Mouse (Mus musculus) ZHBTc4 (cell line): ENCODE results near the gene Nemf.
A peak's percentile ranks its signal among the peaks of the same experiment; 100 is the strongest.
"Not testable (repeated sequence)": the region's sequence is repeated elsewhere in the genome, so short reads cannot be mapped to it uniquely, and the experiment has no call there.

ENCODE experiments used
- DNase-seq: peaks from one replicate; pipeline ENCODE4 v3.0.0-alpha.2; 2011; ENCODE audit warnings: low read depth, low spot score

Nemf gene

GRCm38 (mm10) chr12:69372731-69373331 is 15.9 kb upstream of the Nemf start:
- peak; percentile 50 for DNase-seq

GRCm38 (mm10) chr12:69371854-69372671 is 15.1 kb upstream of the Nemf start, which contains the start of the genes Arf6 and Gm9887:
TSS of gene Arf6 (plus strand) at chr12:69372150.
TSS of gene Gm9887 (minus strand) at chr12:69372458.
- DNase-seq: peak; percentile 99

- peak; percentile 89 for DNase-seq
Observed at GRCm38 (mm10) chr12:69371421-69371853, 14.5 kb upstream of the Nemf start.

DNA sequence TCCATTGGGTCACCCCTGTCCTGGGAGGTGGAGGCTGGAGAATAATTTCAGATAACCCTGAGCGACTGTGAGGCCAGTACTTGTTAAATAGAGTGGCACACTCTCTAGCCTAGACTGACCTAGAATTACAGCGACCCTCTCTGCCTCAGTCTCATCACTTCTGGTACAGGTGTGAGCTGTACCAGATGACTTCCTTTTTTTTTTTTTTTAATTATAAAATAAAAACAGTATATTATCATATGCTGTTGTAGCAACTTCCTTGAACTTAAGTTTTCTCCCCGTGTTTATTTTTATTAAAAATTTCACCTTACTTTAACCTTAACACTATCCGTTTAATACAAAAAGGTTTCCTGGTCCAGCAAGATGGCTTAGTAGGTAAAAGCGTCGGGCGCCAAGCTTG is 14.0 kb upstream of the Nemf start:
- DNase-seq: no peak

- DNase-seq: no peak
Observed at GRCm38 (mm10) chr12:69367557-69367956, 10.6 kb upstream of the Nemf start.

DNA sequence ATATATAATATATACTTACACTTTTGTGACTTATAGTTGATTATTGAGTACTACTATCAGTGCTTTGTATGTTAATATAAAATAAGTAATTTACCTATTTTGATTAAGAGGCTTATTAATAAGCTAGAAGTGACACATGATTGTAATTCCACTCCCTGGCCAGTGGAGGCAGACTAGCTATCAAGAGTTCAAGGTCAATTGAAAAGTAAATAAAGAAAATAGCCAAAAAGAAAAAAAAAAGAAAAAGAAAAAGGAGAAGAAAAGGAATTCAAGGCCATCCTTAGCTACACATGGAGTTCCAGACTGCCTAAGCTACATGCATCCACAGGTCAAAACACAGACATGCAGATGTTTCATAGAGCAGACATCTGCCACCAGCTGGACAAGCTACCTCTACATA is 9.5 kb upstream of the Nemf start:
- peak; percentile 25 for DNase-seq

- no peak for DNase-seq
Observed at GRCm38 (mm10) chr12:69365757-69366156, 8.8 kb upstream of the Nemf start.

DNA sequence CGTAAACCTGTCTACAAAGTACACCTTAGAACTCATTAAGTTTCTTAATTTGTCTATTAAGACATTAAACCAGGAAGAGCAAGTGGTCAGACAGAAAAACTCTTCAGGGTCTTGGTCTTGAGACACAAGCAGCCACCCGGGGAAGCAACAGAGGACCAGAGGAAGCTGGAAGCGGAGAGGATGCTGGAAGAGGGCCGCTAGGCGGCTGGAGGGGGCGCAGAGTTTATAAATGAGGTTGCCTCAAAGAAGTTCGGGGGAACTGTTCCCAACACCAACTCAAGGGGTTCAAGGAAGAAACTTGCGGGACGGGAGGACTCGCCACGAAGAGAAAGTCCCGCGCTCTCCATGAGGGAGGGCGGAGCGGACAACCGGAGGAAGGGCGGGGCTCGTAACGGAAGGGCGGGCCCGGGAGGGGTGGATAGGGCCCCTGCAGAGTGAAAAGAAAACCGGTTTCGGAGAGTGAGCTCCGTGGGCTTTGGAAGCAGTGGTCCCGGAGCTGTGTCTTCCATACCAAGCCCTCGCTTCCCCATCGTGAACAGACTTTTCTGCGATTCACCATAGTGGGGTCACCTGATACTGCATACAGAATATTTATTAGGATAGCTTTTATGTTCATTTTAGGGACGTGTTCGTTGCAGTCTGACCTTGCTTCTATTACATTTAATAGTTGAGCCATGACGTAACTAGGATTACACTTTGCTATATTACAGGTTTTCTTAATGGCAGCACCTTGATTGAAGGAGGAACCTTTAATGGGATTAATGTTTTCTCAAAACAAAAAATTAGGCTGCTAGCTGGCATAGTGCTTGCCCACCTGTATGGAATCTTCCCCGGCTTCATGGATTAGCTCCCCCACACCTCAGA is 7.2 kb upstream of the Nemf start:
- DNase-seq: peak; percentile 64

- not testable (repeated sequence) for DNase-seq
Observed at GRCm38 (mm10) chr12:69363110-69363509, 6.1 kb upstream of the Nemf start.

GRCm38 (mm10) chr12:69362388-69362787 is 5.4 kb upstream of the Nemf start:
- peak; percentile 57 for DNase-seq

GRCm38 (mm10) chr12:69361919-69362318 is 5.0 kb upstream of the Nemf start:
- DNase-seq: no peak

DNA sequence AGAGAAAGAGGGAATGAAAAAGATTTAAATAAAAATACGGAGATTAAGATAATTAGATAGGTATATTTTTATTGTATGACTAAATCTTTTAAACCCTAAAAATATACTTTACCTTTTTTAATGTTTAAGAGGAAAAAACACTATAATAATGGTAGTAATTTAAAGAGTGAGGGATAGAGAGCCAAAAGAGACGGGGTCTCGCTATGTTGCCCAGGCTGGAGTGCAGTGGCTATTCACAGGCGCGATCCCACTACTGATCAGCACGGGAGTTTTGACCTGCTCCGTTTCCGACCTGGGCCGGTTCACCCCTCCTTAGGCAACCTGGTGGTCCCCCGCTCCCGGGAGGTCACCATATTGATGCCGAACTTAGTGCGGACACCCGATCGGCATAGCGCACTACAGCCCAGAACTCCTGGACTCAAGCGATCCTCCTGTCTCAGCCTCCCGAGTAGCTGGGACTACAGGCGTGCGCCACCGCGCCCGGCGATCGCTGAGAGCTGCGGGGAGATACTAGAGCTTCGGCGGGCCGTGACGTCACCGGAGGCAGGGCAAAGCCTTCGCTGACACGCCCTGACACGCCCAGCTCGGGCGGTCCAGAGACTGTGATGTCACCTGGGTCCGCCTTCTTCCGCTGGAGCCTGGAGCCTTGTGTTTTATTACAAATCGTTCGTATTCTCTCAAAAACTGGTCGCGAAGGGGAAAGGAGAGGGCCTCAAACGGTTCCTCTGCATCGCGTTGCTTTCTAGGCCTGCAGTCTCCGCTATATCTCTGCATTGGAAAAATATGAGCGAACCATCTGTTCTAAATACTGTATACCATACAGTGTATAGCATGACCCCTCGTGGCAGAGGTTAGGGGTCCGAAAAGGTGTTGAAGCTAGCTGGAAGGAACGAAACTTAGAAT is 4.3 kb upstream of the Nemf start:
- peak; percentile 98 for DNase-seq

- peak; percentile 91 for DNase-seq
Observed at GRCm38 (mm10) chr12:69360655-69360996, 3.7 kb upstream of the Nemf start.

DNA sequence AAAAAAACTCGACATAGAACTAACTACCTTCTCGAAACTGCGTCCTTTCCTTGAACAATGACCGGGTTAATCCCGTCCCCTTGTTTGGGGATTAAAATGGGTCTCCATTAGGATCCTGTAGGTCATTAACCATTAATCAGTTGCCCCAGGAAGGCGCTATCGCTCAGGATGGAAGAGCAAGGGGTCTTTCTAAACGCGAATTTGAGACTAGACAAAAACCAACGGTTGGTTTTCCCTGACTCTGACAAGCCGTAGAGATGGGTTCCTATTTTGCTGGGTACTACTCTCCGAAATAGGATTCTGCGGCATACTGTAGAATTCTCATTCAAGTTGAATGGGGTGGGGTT is 308 bp upstream of the Nemf start:
- DNase-seq: no peak

GRCm38 (mm10) chr12:69351685-69352084 is 5.3 kb downstream of the Nemf start:
- DNase-seq: peak; percentile 42

- DNase-seq: no peak
Observed at GRCm38 (mm10) chr12:69349928-69350327, 7.0 kb downstream of the Nemf start.

DNA sequence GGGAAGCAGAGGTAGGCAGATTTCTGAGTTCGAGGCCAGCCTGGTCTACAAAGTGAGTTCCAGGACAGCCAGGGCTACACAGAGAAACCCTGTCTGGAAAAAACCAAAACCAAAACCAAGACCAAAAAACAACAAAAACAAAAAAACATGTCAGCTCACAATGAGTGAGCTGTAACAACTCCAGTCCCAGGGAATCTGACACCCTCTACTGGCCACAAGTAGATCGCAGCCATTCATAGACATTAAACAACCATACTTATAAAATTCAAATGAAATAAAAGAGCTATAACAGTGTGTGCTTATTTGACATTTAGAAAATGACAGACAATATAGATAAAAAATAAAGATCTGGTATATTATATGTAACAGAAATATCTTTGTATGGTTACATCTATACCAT is 23.4 kb downstream of the Nemf start:
- peak; percentile 64 for DNase-seq

DNA sequence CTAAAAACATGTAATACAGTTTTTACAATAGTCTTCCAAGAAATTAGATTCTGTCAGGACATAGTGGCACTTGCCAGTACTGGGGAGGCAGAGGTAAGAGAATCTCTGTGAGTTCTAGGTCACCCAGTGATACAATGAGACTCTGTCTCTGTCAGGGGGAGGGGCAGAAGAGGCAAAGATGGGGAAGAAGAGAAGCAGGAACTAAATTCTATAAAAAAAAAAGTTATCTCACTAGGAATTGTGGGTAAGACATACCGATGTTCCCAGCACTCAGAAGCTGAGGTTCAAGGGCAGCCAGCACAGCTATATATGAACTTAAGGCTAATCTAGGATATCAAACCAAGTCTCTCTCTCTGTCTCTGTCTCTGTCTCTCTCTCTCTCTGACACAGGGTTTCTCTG is 24.8 kb downstream of the Nemf start:
- DNase-seq: no peak

- no peak for DNase-seq
Observed at GRCm38 (mm10) chr12:69331187-69331586, 25.8 kb downstream of the Nemf start.

GRCm38 (mm10) chr12:69318431-69318830 is 38.5 kb downstream of the Nemf start:
- DNase-seq: no peak

DNA sequence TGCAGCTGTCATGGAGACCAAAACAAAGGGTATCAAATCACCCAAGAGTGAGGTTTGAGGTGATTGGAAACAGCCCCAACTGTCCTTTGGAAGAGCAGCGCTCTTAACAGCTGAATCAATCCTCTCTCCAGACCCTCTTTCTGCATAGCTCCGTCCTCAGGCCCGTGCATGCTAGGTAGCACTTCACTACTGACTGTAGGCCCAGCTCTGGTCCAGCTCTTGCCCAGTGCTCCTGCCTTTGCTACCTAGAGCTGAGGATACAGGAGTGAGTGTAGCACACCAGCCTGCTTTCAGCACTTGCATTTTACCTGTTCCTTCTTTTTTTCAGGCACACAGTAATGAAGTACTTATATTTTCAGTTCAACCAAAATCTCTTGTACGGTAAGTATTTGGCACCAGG is 47.3 kb downstream of the Nemf start:
- DNase-seq: no peak
